In genomic region chr9:57152331-57152730, GRCm38 (mm10) we compare ENCODE assay signal across 22 mouse cellular contexts. TPM values are rescaled to one million over a fixed set of nuclear protein-coding genes. Genes with fewer than 3 reads are reported as not detected.
DNase-seq lines count a peak whose midpoint lies in the region; ATAC-seq and TF ChIP-seq lines count a peak whose summit lies in the region.
"Had no signal": no experiment of that assay in that cellular context is flagged by ENCODE, and none has a peak within 500 bp of the region (broad histone marks: within the 10 kb centered on the region; RNA-seq: fewer than 3 reads in every experiment).

No protein-coding gene starts in this region.

- no peaks in the 10 kb centered on the region for H3K9me3 ChIP-seq in kidney, postnatal 0 days (replicated peaks; ENCODE audit: low read length)
- H3K9me3 ChIP-seq: forebrain, embryonic 12.5 days; heart, embryonic 13.5 days; hindbrain, embryonic 15.5 days had no signal

- H3K4me3 ChIP-seq in kidney, postnatal 0 days (replicated peaks; ENCODE audit: low read depth, low read length): no peak overlapping the region
- H3K4me3 ChIP-seq in embryonic fibroblast, embryonic 13.5 days (ENCODE audit: insufficient read depth, low read length): no peak overlapping the region
- H3K4me3 ChIP-seq: forebrain, embryonic 12.5 days; heart, embryonic 13.5 days; hindbrain, embryonic 15.5 days; left cerebral cortex, adult 2 months had no signal

- H3K27ac ChIP-seq in kidney, postnatal 0 days: no peak overlapping the region
- H3K27ac ChIP-seq in embryonic fibroblast, embryonic 13.5 days (ENCODE audit: insufficient read depth, low read length): no peak overlapping the region
- H3K27ac ChIP-seq: forebrain, embryonic 12.5 days; heart, embryonic 13.5 days; hindbrain, embryonic 15.5 days; left cerebral cortex, adult 2 months had no signal

- ATAC-seq in kidney, postnatal 0 days (replicated peaks; ENCODE audit: low FRiP score, low read depth): no peak
- ATAC-seq: lung, postnatal 0 days had no signal

- no peak overlapping the region for H3K9ac ChIP-seq in kidney, postnatal 0 days (ENCODE audit: low read depth, low read length)
- H3K9ac ChIP-seq: forebrain, embryonic 12.5 days; heart, embryonic 13.5 days; hindbrain, embryonic 15.5 days had no signal

- WGBS in kidney, postnatal 0 days: 41% methylated on average over 6 of the region's 6 CpGs

- H3K36me3 ChIP-seq in kidney, postnatal 0 days (ENCODE audit: insufficient read depth, low read length): peaks cover 8% of the 10 kb centered on the region; the same call in 1 of the 2 replicates

- DNase-seq in embryo, embryonic 11 days: peak; percentile 22
- no peak for DNase-seq in embryo, embryonic 9.5 days (ENCODE audit: extremely low spot score)
- DNase-seq in kidney, postnatal 0 days (ENCODE audit: low spot score): no peak
- no peak for DNase-seq in kidney, adult 11 months
- peak; percentile 32 for DNase-seq in testis, postnatal 10 days (ENCODE audit: low spot score)
- no peak for DNase-seq in testis, postnatal 14 days (ENCODE audit: low spot score)
- DNase-seq in lung, postnatal 36 days: no peak
- DNase-seq: adrenal gland, adult 2 months; B cell, adult 2 months; cerebellum, adult 9-11 months; heart, postnatal 36 days; kidney, adult 18-20 months; kidney, postnatal 14 days; left cerebral cortex, postnatal 4 days; liver; thymus, adult 18-20 months had no signal

- no peak overlapping the region for H3K4me2 ChIP-seq in kidney, postnatal 0 days (ENCODE audit: low read length)
- H3K4me2 ChIP-seq: forebrain, embryonic 12.5 days; heart, embryonic 13.5 days; hindbrain, embryonic 15.5 days had no signal

- TF ChIP-seq POLR2A in embryonic fibroblast, embryonic 13.5 days (IDR thresholded peaks at IDR 0.05; ENCODE audit: low read depth, low read length): no peak

- H3K4me1 ChIP-seq in kidney, postnatal 0 days (replicated peaks; ENCODE audit: insufficient read depth, low read length): peaks cover 5% of the 10 kb centered on the region
- H3K4me1 ChIP-seq in embryonic fibroblast, embryonic 13.5 days (ENCODE audit: control insufficient read depth, insufficient read depth, low read length): no peaks in the 10 kb centered on the region

- no peaks in the 10 kb centered on the region for H3K27me3 ChIP-seq in kidney, postnatal 0 days (ENCODE audit: insufficient read depth, low read length)
- H3K27me3 ChIP-seq: forebrain, embryonic 12.5 days; heart, embryonic 13.5 days; hindbrain, embryonic 15.5 days had no signal

- TF ChIP-seq CTCF in kidney, postnatal 0 days (IDR thresholded peaks at IDR 0.05; ENCODE audit: low read depth): peak; percentile 14; the same call in 1 of the 2 replicates
- peak; percentile 20; the same call in 1 of the 2 replicates for TF ChIP-seq CTCF in embryonic fibroblast, embryonic 13.5 days (IDR thresholded peaks at IDR 0.05; ENCODE audit: borderline replicate concordance, insufficient read depth, low read length)

RNA-seq across cellular contexts. Expression of gene Neil1, which starts 4.2 kb away (rescaled TPM):
- polyA plus RNA-seq in kidney, postnatal 0 days (2015; fragmentation: Nextera tagmentation; extraction: Ambion mirVana): 7.7 and 8.1 TPM in 2 replicates
- polyA plus RNA-seq in embryonic fibroblast, embryonic 13.5 days (2011; ENCODE audit: insufficient read length, low read depth, missing spikeins): 6.5 and 7.0 TPM in 2 replicates

RNA-seq across cellular contexts. Expression of gene Commd4, which starts 5.8 kb away (rescaled TPM):
- polyA plus RNA-seq in kidney, postnatal 0 days (2015; fragmentation: Nextera tagmentation; extraction: Ambion mirVana): 126 and 133 TPM in 2 replicates
- polyA plus RNA-seq in embryonic fibroblast, embryonic 13.5 days (2011; ENCODE audit: insufficient read length, low read depth, missing spikeins): 48.4 and 52.4 TPM in 2 replicates

RNA-seq across cellular contexts. Expression of gene Man2c1, which starts 21.8 kb away (rescaled TPM):
- 47.7 and 53.9 TPM in 2 replicates for polyA plus RNA-seq in kidney, postnatal 0 days (2015; fragmentation: Nextera tagmentation; extraction: Ambion mirVana)
- 81.2 and 86.1 TPM in 2 replicates for polyA plus RNA-seq in embryonic fibroblast, embryonic 13.5 days (2011; ENCODE audit: insufficient read length, low read depth, missing spikeins)

Comparison
In these comparisons a context has a peak if more than half of its experiments do, and no peak if none do; other contexts are left out.
1. DNase-seq: peak in embryo, embryonic 11 days (single experiment) and testis, postnatal 10 days (single experiment); none in embryo, embryonic 9.5 days (single experiment), kidney, postnatal 0 days (single experiment), kidney, adult 11 months (single experiment), testis, postnatal 14 days (single experiment) and lung, postnatal 36 days (single experiment).